Mouse (Mus musculus) gastrocnemius, adult 18-20 months (tissue): ENCODE data around the gene Eif3l. TPM values are rescaled to one million over a fixed set of nuclear protein-coding genes. Genes with fewer than 3 reads are reported as not detected.

Source experiments
- DNase-seq: peaks from one replicate; pipeline ENCODE4 v3.0.0; 2021; ENCODE audit warnings: low spot score
- total RNA-seq, 2 experiments: library from RNA; stranded (reverse); gene quantifications; 2 replicates each; pipeline ENCODE4 v1.2.3; 2021

The Eif3l gene
- total RNA-seq, 2 experiments from 2014 or later: 52.6 to 54.1 TPM

- no peak for DNase-seq
These were observed 47.6 kb downstream of the Eif3l start for GRCm38 (mm10) chr15:79122546-79122945.

- peak; percentile 60 for DNase-seq
These were observed 48.8 kb downstream of the Eif3l start for GRCm38 (mm10) chr15:79123751-79124150.

- no peak for DNase-seq
These were observed 49.4 kb downstream of the Eif3l start for GRCm38 (mm10) chr15:79124331-79124875.

DNA sequence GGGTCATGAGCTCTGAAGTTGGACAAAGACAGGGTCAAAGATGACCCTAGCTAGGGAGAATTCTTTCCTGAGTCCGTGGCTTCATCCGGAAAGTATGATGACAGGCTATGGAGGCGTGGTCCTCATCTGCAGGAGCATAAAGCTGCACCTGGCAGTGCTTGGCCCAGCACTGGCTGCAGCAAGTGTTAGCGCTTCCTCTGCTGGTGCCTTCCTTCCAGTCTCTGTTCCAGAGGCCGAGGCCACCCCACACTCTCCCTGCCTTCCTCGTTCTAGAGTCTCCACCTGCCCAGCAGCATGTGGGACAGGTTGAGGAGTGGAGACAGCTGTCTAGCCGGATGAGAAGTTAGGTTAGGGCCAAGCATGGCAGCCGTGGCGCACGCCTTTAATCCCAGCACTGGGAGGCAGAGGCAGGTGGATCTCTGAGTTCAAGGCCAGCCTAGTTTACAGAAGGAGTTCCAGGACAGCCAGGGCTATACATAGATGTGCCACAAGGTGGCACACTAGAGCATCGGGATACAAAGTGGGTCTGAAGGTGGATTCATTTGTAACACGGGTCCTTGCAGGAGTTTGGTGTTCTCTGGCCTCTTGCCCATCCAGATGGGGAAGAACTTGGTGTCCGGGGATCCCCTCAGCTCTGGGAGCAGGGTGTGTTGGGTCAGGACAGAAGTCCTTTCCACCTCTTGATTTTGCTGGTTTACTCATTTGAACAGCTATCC is 51.4 kb downstream of the Eif3l start:
- peak; percentile 57 for DNase-seq

- no peak for DNase-seq
These were observed 52.1 kb downstream of the Eif3l start for GRCm38 (mm10) chr15:79127101-79127500.

GRCm38 (mm10) chr15:79128208-79128607 is 53.2 kb downstream of the Eif3l start:
- DNase-seq: no peak

DNA sequence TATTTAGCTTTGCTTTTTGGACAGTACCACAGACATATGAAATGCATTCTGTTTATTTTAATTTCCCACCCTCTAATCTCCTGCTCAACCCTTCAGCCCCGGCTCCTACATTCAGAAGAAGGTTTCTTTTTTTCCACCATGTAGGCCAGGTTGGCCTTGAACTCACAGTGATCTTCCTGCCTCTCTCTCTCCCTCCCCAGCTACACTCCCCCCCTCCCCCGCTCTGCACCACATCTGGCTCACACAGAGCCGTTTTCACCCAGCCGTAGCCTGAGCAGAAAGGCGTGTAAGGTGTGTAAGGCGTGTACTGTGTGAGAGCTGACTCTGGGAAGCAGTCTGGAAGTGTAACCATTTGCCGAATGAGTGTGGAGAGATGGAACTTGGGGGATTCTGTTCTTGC is 54.3 kb downstream of the Eif3l start:
- DNase-seq: no peak

DNA sequence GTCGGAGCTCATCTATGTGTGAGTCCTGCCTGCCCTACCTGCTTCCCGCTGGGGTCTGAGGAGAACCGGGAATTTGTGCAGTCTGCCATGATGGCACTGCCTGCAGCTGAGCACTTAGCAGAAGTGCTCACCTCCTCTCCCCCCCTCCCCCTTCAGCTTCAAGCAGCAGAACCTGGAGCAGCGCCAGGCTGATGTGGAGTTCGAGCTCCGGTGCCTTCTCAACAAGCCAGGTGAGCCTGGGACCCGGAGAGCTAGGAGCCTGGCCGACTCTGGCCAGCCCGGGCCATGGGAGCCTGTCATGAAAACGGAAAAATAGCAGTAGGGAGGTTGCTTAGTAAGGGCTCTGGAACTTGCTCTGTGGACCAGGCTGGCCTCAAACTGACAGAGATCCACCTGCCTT is 55.8 kb downstream of the Eif3l start:
- no peak for DNase-seq

DNA sequence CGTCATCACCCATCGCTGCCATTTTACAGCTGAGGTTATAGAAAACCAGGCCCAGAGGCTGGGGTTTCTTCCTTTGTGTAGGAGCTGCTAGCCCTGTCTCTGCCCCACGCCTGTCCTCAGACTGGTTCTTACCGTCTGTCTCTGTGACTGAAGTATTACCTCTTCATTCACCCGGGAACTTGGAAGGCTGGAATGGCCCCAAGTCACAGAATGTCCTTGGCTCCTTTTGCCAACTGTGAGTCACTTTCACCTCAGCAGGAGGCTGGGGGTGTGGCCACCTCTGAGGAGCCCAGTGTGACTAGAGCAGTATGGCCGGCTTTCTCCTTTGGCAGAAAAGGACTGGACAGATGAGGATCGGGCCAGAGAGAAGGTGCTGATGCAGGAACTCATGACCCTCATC is 56.5 kb downstream of the Eif3l start:
- DNase-seq: peak; percentile 96

DNA sequence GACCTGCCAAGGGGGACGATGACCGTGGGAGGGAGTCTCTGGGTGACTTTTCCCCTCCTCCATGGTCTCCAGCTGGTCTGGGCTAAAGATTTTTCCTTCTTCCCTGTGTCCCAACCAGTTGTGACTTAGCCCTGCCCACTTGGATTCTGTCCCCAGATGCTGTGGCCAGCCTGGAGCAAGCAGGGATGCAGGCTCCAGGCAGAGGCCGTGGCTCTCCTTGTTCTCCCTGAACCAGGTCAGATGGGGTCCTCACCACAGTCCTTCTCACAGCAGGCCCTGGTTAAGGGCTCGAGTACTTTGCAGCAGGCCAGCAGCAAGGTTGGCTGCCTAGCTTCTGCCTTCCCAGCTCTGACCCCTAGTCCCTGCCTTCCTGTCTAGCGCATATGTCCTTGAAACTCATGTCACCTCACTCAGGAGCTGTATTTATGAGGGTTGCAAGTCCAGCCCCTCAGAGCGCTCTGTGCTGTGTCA is 58.2 kb downstream of the Eif3l start:
- peak; percentile 69 for DNase-seq

- no peak for DNase-seq
These were observed 59.7 kb downstream of the Eif3l start for GRCm38 (mm10) chr15:79134496-79135270.

DNA sequence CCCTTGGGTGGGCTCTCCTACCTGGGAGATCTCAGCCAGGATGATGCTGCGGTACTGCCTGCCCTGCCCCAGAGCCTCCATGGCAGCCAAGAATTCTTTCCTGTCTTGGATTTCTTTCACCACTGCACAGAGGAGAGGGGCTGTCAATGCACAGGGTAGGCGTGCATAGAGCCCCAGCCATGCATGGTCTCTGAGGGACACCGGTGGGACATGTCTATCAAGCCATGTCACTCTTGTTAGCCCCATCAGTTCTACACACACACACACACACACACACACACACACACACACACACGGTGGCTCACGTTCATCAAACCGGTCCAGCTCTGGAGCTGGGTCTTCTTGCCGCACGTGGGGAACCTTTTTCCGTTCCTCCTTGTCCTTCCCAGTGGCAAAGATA is 60.4 kb downstream of the Eif3l start:
- no peak for DNase-seq

- no peak for DNase-seq
These were observed 61.0 kb downstream of the Eif3l start for GRCm38 (mm10) chr15:79135783-79136575.

GRCm38 (mm10) chr15:79139640-79140039 is 64.7 kb downstream of the Eif3l start:
- no peak for DNase-seq

DNA sequence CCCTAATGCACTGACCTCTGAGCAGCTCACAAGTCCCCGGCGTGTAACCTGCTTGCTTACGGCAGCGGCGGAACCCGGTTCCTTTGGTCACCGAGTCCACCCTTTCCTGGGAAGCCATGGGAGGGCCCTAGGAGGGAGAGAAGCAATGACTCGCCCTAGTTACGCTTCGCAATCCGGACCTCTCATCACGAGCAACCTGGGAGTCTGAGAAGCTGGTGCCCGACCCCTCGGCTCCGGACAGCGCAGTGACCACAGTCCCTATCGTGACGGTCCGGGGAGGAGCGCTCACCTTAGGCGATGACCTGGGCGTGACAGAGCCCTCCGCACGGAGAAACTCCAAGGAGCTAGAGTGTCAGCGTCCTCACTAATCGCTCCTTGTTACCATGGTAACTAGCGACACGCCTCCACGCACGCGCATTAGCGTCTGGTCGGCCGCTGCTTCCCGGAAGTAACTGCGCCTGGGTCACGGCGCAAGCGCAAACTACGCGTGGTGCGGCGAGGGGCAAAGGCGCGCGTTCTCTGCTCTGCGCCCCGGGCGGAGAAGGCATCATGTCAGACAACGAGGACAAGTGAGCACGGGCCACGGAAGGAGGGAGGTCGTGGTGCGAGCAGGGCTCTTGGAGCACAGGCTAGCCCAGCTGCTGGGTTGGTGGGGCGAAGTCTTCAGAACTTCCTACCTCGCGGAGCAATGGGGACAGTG is 66.0 kb downstream of the Eif3l start, which contains the start of the genes Polr2f and 1700088E04Rik:
TSS of gene Polr2f (plus strand) at position 144 of the 700 bp plus-strand sequence.
TSS of gene 1700088E04Rik (minus strand) at position 388 of the 700 bp plus-strand sequence.
- DNase-seq: peak; percentile 95

DNA sequence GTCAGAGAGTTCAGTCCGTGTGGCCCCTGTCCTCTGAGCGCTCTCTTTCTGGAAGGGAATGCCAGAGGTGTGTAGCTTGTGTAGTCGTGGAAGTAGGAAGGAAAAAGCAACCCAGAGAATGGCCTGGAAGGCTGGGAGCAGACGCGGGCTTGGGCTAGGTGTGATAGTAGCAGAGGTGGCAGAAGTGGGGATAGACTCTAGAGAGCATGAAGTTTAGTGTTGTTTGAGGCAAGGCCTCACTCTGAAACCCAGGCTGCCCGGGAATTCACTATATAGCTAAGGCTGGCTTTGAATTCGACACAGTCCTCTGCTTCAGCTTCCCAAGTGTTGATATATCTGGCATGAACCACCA is 66.6 kb downstream of the Eif3l start:
- DNase-seq: no peak

DNA sequence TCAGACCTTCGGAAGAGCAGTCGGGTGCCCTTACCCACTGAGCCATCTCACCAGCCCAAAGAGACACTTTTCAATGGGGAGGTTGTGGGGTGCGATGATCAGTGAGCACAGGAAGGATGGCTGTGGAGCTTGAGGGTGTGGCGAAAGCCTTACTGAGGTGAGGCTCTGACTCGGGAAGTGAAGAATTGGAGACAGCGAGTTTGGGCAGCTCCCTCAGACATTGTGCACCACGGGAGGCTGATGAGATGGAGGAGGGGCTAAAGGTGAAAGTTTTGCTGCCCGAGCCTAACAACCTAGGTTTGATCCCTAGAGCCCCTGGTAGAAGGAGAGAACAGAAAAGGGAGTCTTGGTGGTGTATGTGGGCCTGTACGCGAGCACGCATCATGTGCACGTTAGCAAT is 68.3 kb downstream of the Eif3l start:
- DNase-seq: no peak
